In genomic region chr4:141796356-141796755, GRCm38 (mm10) we compare ENCODE assay signal across 23 mouse cellular contexts. TPM values are rescaled to one million over a fixed set of nuclear protein-coding genes. Genes with fewer than 3 reads are reported as not detected.
A peak's percentile ranks its signal among the peaks of the same experiment; 100 is the strongest.
DNase-seq lines count a peak whose midpoint lies in the region; ATAC-seq and TF ChIP-seq lines count a peak whose summit lies in the region.
"Had no signal": no experiment of that assay in that cellular context is flagged by ENCODE, and none has a peak within 500 bp of the region (broad histone marks: within the 10 kb centered on the region; RNA-seq: fewer than 3 reads in every experiment).

No protein-coding gene starts in this region.

- peak; percentile 40 for DNase-seq in cerebellum, adult 11-12 months
- no peak for DNase-seq in cerebellum, adult 8-10 months
- no peak for DNase-seq in liver, postnatal 0 days
- DNase-seq in layer of hippocampus, adult 18-20 months (ENCODE audit: low spot score in 2 of 2) = no peak
- DNase-seq: gastrocnemius, postnatal 14 days; lung, adult 2 months; lung, postnatal 36 days; right cerebral cortex, postnatal 14 days; thymus, postnatal 25 days had no signal

- TF ChIP-seq CTCF in liver, postnatal 0 days (IDR thresholded peaks at IDR 0.05; ENCODE audit: low read depth) = no peak

- no peak for ATAC-seq in intestine, embryonic 16.5 days
- ATAC-seq in intestine, embryonic 15.5 days = no peak
- ATAC-seq in liver, embryonic 15.5 days (ENCODE audit: insufficient read depth) = no peak
- no peak for ATAC-seq in liver, postnatal 0 days
- no peak for ATAC-seq in stomach, embryonic 16.5 days (ENCODE audit: insufficient read depth, low FRiP score)
- ATAC-seq: activated CD4-positive, CD25-positive, alpha-beta regulatory T cell, adult 4 months; forebrain, embryonic 13.5 days; hindbrain, postnatal 0 days; Patski had no signal

- 86% methylated on average over 7 of the region's 7 CpGs for WGBS in intestine, embryonic 16.5 days
- WGBS in intestine, embryonic 15.5 days = 81% methylated on average over 7 of the region's 7 CpGs
- 89% methylated on average over 7 of the region's 7 CpGs for WGBS in liver, embryonic 15.5 days (ENCODE audit: insufficient replicate concordance)
- 88% methylated on average over 7 of the region's 7 CpGs for WGBS in liver, postnatal 0 days (ENCODE audit: insufficient replicate concordance)
- WGBS in stomach, embryonic 16.5 days = 78% methylated on average over 7 of the region's 7 CpGs

- H3K9me3 ChIP-seq in intestine, embryonic 16.5 days (ENCODE audit: control insufficient read depth, low read length) = no peaks in the 10 kb centered on the region
- H3K9me3 ChIP-seq in intestine, embryonic 15.5 days = no peaks in the 10 kb centered on the region
- no peaks in the 10 kb centered on the region for H3K9me3 ChIP-seq in liver, embryonic 15.5 days (replicated peaks)
- no peaks in the 10 kb centered on the region for H3K9me3 ChIP-seq in liver, postnatal 0 days (ENCODE audit: low read length)
- no peaks in the 10 kb centered on the region for H3K9me3 ChIP-seq in stomach, embryonic 16.5 days (replicated peaks; ENCODE audit: control insufficient read depth, low read length)
- H3K9me3 ChIP-seq: heart, embryonic 13.5 days; limb, embryonic 12.5 days; stomach, embryonic 15.5 days had no signal

- peak overlapping the region; percentile 24 for H3K9ac ChIP-seq in intestine, embryonic 16.5 days (ENCODE audit: low read depth, low read length)
- no peak overlapping the region for H3K9ac ChIP-seq in intestine, embryonic 15.5 days
- H3K9ac ChIP-seq in liver, embryonic 15.5 days = no peak overlapping the region
- no peak overlapping the region for H3K9ac ChIP-seq in liver, postnatal 0 days (replicated peaks)
- peak overlapping the region; percentile 7; the same call in 1 of the 2 replicates for H3K9ac ChIP-seq in stomach, embryonic 16.5 days (ENCODE audit: low read length)
- H3K9ac ChIP-seq: forebrain, embryonic 13.5 days; heart, embryonic 13.5 days; limb, embryonic 12.5 days; stomach, embryonic 15.5 days had no signal

- H3K4me1 ChIP-seq in intestine, embryonic 16.5 days (ENCODE audit: control insufficient read depth, insufficient read depth, low read length) = peaks cover 23% of the 10 kb centered on the region
- peaks cover 17% of the 10 kb centered on the region for H3K4me1 ChIP-seq in intestine, embryonic 15.5 days (replicated peaks)
- peaks cover 44% of the 10 kb centered on the region for H3K4me1 ChIP-seq in liver, embryonic 15.5 days (replicated peaks)
- peaks cover 28% of the 10 kb centered on the region for H3K4me1 ChIP-seq in liver, postnatal 0 days (ENCODE audit: insufficient read depth)
- peaks cover 18% of the 10 kb centered on the region for H3K4me1 ChIP-seq in stomach, embryonic 16.5 days (ENCODE audit: control insufficient read depth, insufficient read depth, low read length)

- no peak overlapping the region for H3K4me2 ChIP-seq in intestine, embryonic 16.5 days (ENCODE audit: low read depth, low read length)
- H3K4me2 ChIP-seq in intestine, embryonic 15.5 days (replicated peaks) = no peak overlapping the region
- H3K4me2 ChIP-seq in liver, embryonic 15.5 days = no peak overlapping the region
- no peak overlapping the region for H3K4me2 ChIP-seq in liver, postnatal 0 days (ENCODE audit: low read depth, low read length)
- H3K4me2 ChIP-seq in stomach, embryonic 16.5 days (ENCODE audit: low read depth, low read length) = no peak overlapping the region
- H3K4me2 ChIP-seq: forebrain, embryonic 13.5 days; heart, embryonic 13.5 days; limb, embryonic 12.5 days; stomach, embryonic 15.5 days had no signal

- H3K36me3 ChIP-seq in intestine, embryonic 16.5 days (ENCODE audit: control insufficient read depth, insufficient read depth, low read length) = peaks cover 10% of the 10 kb centered on the region; the same call in 1 of the 2 replicates
- H3K36me3 ChIP-seq in intestine, embryonic 15.5 days = peaks cover 7% of the 10 kb centered on the region; the same call in 1 of the 2 replicates
- H3K36me3 ChIP-seq in liver, embryonic 15.5 days (replicated peaks) = peaks cover 23% of the 10 kb centered on the region
- H3K36me3 ChIP-seq in liver, postnatal 0 days (replicated peaks; ENCODE audit: insufficient read depth, low read length) = peaks cover 14% of the 10 kb centered on the region
- H3K36me3 ChIP-seq in stomach, embryonic 16.5 days (ENCODE audit: control insufficient read depth, insufficient read depth, low read length) = peaks cover 8% of the 10 kb centered on the region; the same call in 1 of the 2 replicates

- no peak overlapping the region for H3K4me3 ChIP-seq in intestine, embryonic 16.5 days (ENCODE audit: low read length)
- no peak overlapping the region for H3K4me3 ChIP-seq in intestine, embryonic 15.5 days (replicated peaks)
- no peak overlapping the region for H3K4me3 ChIP-seq in liver, embryonic 15.5 days (replicated peaks)
- no peak overlapping the region for H3K4me3 ChIP-seq in liver, postnatal 0 days (ENCODE audit: low read depth, low read length)
- no peak overlapping the region for H3K4me3 ChIP-seq in stomach, embryonic 16.5 days (replicated peaks; ENCODE audit: low read length)
- H3K4me3 ChIP-seq: forebrain, embryonic 13.5 days; heart, embryonic 13.5 days; limb, embryonic 12.5 days; stomach, embryonic 15.5 days had no signal

- H3K27me3 ChIP-seq in intestine, embryonic 16.5 days (replicated peaks; ENCODE audit: control insufficient read depth, insufficient read depth, low read length) = no peaks in the 10 kb centered on the region
- no peaks in the 10 kb centered on the region for H3K27me3 ChIP-seq in intestine, embryonic 15.5 days (replicated peaks)
- no peaks in the 10 kb centered on the region for H3K27me3 ChIP-seq in liver, embryonic 15.5 days
- no peaks in the 10 kb centered on the region for H3K27me3 ChIP-seq in liver, postnatal 0 days (ENCODE audit: insufficient read depth, low read length)
- H3K27me3 ChIP-seq in stomach, embryonic 16.5 days (ENCODE audit: control insufficient read depth, insufficient read depth, low read length) = no peaks in the 10 kb centered on the region
- H3K27me3 ChIP-seq: forebrain, embryonic 13.5 days; heart, embryonic 13.5 days; limb, embryonic 12.5 days; Patski; stomach, embryonic 15.5 days had no signal

- H3K27ac ChIP-seq in intestine, embryonic 16.5 days (ENCODE audit: low read length) = no peak overlapping the region
- no peak overlapping the region for H3K27ac ChIP-seq in intestine, embryonic 15.5 days
- H3K27ac ChIP-seq in liver, embryonic 15.5 days (replicated peaks) = 0 out of 2 replicates have a peak overlapping the region, but pooled peaks have one; percentile 41
- no peak overlapping the region for H3K27ac ChIP-seq in liver, postnatal 0 days (ENCODE audit: low read depth)
- H3K27ac ChIP-seq in stomach, embryonic 16.5 days (ENCODE audit: low read length) = no peak overlapping the region
- H3K27ac ChIP-seq: forebrain, embryonic 13.5 days; heart, embryonic 13.5 days; hindbrain, postnatal 0 days; limb, embryonic 12.5 days; stomach, embryonic 15.5 days had no signal

- TF ChIP-seq EP300 in liver, postnatal 0 days (IDR thresholded peaks at IDR 0.05; ENCODE audit: low read depth) = no peak

RNA-seq across cellular contexts. Expression of gene Casp9, which starts 2.9 kb away (rescaled TPM):
- polyA plus RNA-seq in intestine, embryonic 16.5 days (2015; fragmentation: Nextera tagmentation; extraction: Ambion mirVana) = 21.3 and 24.1 TPM in 2 replicates
- polyA plus RNA-seq in intestine, embryonic 15.5 days (2015; fragmentation: Nextera tagmentation; extraction: Ambion mirVana) = 21.8 and 22.2 TPM in 2 replicates
- 9.7 and 9.9 TPM in 2 replicates for polyA plus RNA-seq in liver, embryonic 15.5 days (2015; fragmentation: Nextera tagmentation; extraction: Ambion mirVana)
- 6.3 and 7.4 TPM in 2 replicates for polyA plus RNA-seq in liver, postnatal 0 days (2015; fragmentation: Nextera tagmentation; extraction: Ambion mirVana)
- polyA plus RNA-seq in stomach, embryonic 16.5 days (2015; fragmentation: Nextera tagmentation; extraction: Ambion mirVana) = 23.7 and 25.8 TPM in 2 replicates
- total RNA-seq in layer of hippocampus, adult 18-20 months (2021) = 10 to 100 TPM; 25.6 to 28.8 TPM

RNA-seq across cellular contexts. Expression of gene Dnajc16, which starts 5.6 kb away (rescaled TPM):
- 4.2 and 4.3 TPM in 2 replicates for polyA plus RNA-seq in intestine, embryonic 16.5 days (2015; fragmentation: Nextera tagmentation; extraction: Ambion mirVana)
- polyA plus RNA-seq in intestine, embryonic 15.5 days (2015; fragmentation: Nextera tagmentation; extraction: Ambion mirVana) = 4.2 and 4.4 TPM in 2 replicates
- 2.0 and 2.2 TPM in 2 replicates for polyA plus RNA-seq in liver, embryonic 15.5 days (2015; fragmentation: Nextera tagmentation; extraction: Ambion mirVana)
- polyA plus RNA-seq in liver, postnatal 0 days (2015; fragmentation: Nextera tagmentation; extraction: Ambion mirVana) = 2.7 TPM in 2 replicates
- polyA plus RNA-seq in stomach, embryonic 16.5 days (2015; fragmentation: Nextera tagmentation; extraction: Ambion mirVana) = 4.5 and 4.7 TPM in 2 replicates
- 10 to 100 TPM; 44.2 to 48.6 TPM for total RNA-seq in layer of hippocampus, adult 18-20 months (2021)

RNA-seq across cellular contexts. Expression of gene Cela2a, which starts 29.6 kb away (rescaled TPM):
- 455 and 890 TPM in 2 replicates for polyA plus RNA-seq in intestine, embryonic 16.5 days (2015; fragmentation: Nextera tagmentation; extraction: Ambion mirVana)
- polyA plus RNA-seq in intestine, embryonic 15.5 days (2015; fragmentation: Nextera tagmentation; extraction: Ambion mirVana) = 131 and 571 TPM in 2 replicates
- 0.14 and 3.3 TPM in 2 replicates for polyA plus RNA-seq in liver, embryonic 15.5 days (2015; fragmentation: Nextera tagmentation; extraction: Ambion mirVana)
- 0.61 and 28.3 TPM in 2 replicates for polyA plus RNA-seq in liver, postnatal 0 days (2015; fragmentation: Nextera tagmentation; extraction: Ambion mirVana)
- polyA plus RNA-seq in stomach, embryonic 16.5 days (2015; fragmentation: Nextera tagmentation; extraction: Ambion mirVana) = 754 and 1,267 TPM in 2 replicates
- not detected for total RNA-seq in layer of hippocampus, adult 18-20 months (2021)
- total RNA-seq: gastrocnemius, postnatal 14 days; hematopoietic stem cell, adult 5-6 weeks; hindbrain, postnatal 0 days; layer of hippocampus, postnatal 10 days had no signal
- polyA plus RNA-seq: C2C12; heart, embryonic 13.5 days; limb, embryonic 12.5 days; Patski had no signal

RNA-seq across cellular contexts. Expression of gene Ctrc, which starts 49.8 kb away (rescaled TPM):
- 0.29 and 0.87 TPM in 2 replicates for polyA plus RNA-seq in intestine, embryonic 16.5 days (2015; fragmentation: Nextera tagmentation; extraction: Ambion mirVana)
- 0.45 and 0.97 TPM in 2 replicates for polyA plus RNA-seq in intestine, embryonic 15.5 days (2015; fragmentation: Nextera tagmentation; extraction: Ambion mirVana)
- polyA plus RNA-seq in liver, embryonic 15.5 days (2015; fragmentation: Nextera tagmentation; extraction: Ambion mirVana) = not detected in 2 replicates
- not detected in 2 replicates for polyA plus RNA-seq in liver, postnatal 0 days (2015; fragmentation: Nextera tagmentation; extraction: Ambion mirVana)
- polyA plus RNA-seq in stomach, embryonic 16.5 days (2015; fragmentation: Nextera tagmentation; extraction: Ambion mirVana) = 0.18 and 0.67 TPM in 2 replicates
- not detected for total RNA-seq in layer of hippocampus, adult 18-20 months (2021)
- total RNA-seq: gastrocnemius, postnatal 14 days; hematopoietic stem cell, adult 5-6 weeks; hindbrain, postnatal 0 days; layer of hippocampus, postnatal 10 days had no signal
- polyA plus RNA-seq: activated CD4-positive, CD25-positive, alpha-beta regulatory T cell, adult 4 months; C2C12; forebrain, embryonic 13.5 days; heart, embryonic 13.5 days; hindbrain, postnatal 0 days; limb, embryonic 12.5 days; lung, adult 2 months; Patski had no signal

RNA-seq across cellular contexts. Expression of gene Agmat, which starts 49.9 kb away (rescaled TPM):
- polyA plus RNA-seq in intestine, embryonic 16.5 days (2015; fragmentation: Nextera tagmentation; extraction: Ambion mirVana) = 65.6 and 72.2 TPM in 2 replicates
- polyA plus RNA-seq in intestine, embryonic 15.5 days (2015; fragmentation: Nextera tagmentation; extraction: Ambion mirVana) = 36.7 and 41.9 TPM in 2 replicates
- polyA plus RNA-seq in liver, embryonic 15.5 days (2015; fragmentation: Nextera tagmentation; extraction: Ambion mirVana) = 20.5 and 26.2 TPM in 2 replicates
- polyA plus RNA-seq in liver, postnatal 0 days (2015; fragmentation: Nextera tagmentation; extraction: Ambion mirVana) = 101 and 105 TPM in 2 replicates
- 5.8 and 8.0 TPM in 2 replicates for polyA plus RNA-seq in stomach, embryonic 16.5 days (2015; fragmentation: Nextera tagmentation; extraction: Ambion mirVana)
- total RNA-seq in layer of hippocampus, adult 18-20 months (2021) = under 1 TPM in 1 of 2 experiments, not detected in 1; 0.22 TPM
- total RNA-seq: hematopoietic stem cell, adult 5-6 weeks; hindbrain, postnatal 0 days; layer of hippocampus, postnatal 10 days had no signal
- polyA plus RNA-seq: activated CD4-positive, CD25-positive, alpha-beta regulatory T cell, adult 4 months; C2C12; forebrain, embryonic 13.5 days; limb, embryonic 12.5 days; Patski had no signal

Comparison
In these comparisons a context has a peak if more than half of its experiments do, and no peak if none do; other contexts are left out.
1. H3K9ac ChIP-seq: peak in intestine, embryonic 16.5 days (single experiment) and stomach, embryonic 16.5 days (single experiment); none in intestine, embryonic 15.5 days (single experiment), liver, embryonic 15.5 days (single experiment) and liver, postnatal 0 days (single experiment).